Mouse (Mus musculus) hindbrain, embryonic 14.5 days (tissue): ENCODE data around the gene Ppp1r14a. TPM values are rescaled to one million over a fixed set of nuclear protein-coding genes. Genes with fewer than 3 reads are reported as not detected.

Experiments used
- ATAC-seq: fragments of 200-750 bp; cut with Nextera tagmentation; 2 replicates; pipeline ENCODE4 v1.8.0; 2017; ENCODE audit warnings: moderate number of reproducible peaks, mild to moderate bottlenecking, moderate TSS enrichment, moderate library complexity; ENCODE audit not compliant: low FRiP score
- DNase-seq: peaks from one replicate; pipeline ENCODE4 v3.0.0-alpha.2; 2015; ENCODE audit warnings: low spot score
- H3K27ac ChIP-seq: fragments of 300-500 bp; sonication (generic); 2 replicates; pipeline ENCODE4 v1.5.1; 2014; ENCODE audit warnings: mild to moderate bottlenecking, moderate library complexity
- H3K27me3 ChIP-seq: fragments of 300-500 bp; sonication (generic); 2 replicates; pipeline ENCODE4 v1.6.1; 2014; ENCODE audit warnings: mild to moderate bottlenecking, low read length, mixed read lengths; ENCODE audit not compliant: control insufficient read depth, insufficient read depth
- H3K36me3 ChIP-seq: fragments of 300-500 bp; sonication (generic); replicated peaks from 2 replicates; pipeline ENCODE4 v1.6.1; 2014; ENCODE audit not compliant: control insufficient read depth, insufficient read depth
- H3K4me1 ChIP-seq: fragments of 300-500 bp; sonication (generic); replicated peaks from 2 replicates; pipeline ENCODE4 v1.6.1; 2014; ENCODE audit warnings: antibody characterized with exemption, low read length, mixed read lengths; ENCODE audit not compliant: control insufficient read depth, insufficient read depth
- H3K4me2 ChIP-seq: fragments of 300-500 bp; sonication (generic); replicated peaks from 2 replicates; pipeline ENCODE4 v1.6.1; 2014; ENCODE audit warnings: mild to moderate bottlenecking, moderate library complexity
- H3K4me3 ChIP-seq: fragments of 300-500 bp; sonication (generic); replicated peaks from 2 replicates; pipeline ENCODE4 v1.5.1; 2014; ENCODE audit warnings: mild to moderate bottlenecking, low read length
- H3K9ac ChIP-seq: fragments of 300-500 bp; sonication (generic); 2 replicates; pipeline ENCODE4 v1.6.1; 2014
- H3K9me3 ChIP-seq: fragments of 300-500 bp; sonication (generic); 2 replicates; pipeline ENCODE4 v1.6.1; 2016; ENCODE audit warnings: low read length; ENCODE audit not compliant: control insufficient read depth
- WGBS: fragments of 180-500 bp; shearing (Covaris S2); extraction: QIAGEN DNeasy Blood & Tissue Kit; methylation state at CpG from one replicate; pipeline ENCODE4 v1.1.7; 2014; 5-methylcytosine and 5-hydroxymethylcytosine counted together
- polyA plus RNA-seq: library from polyadenylated mRNA; unstranded; fragments of >200 nt; fragmentation: Nextera tagmentation; extraction: Ambion mirVana; gene quantifications from 2 replicates; pipeline ENCODE4 v1.2.1, GENCODE M21; 2014

Gene Ppp1r14a
- polyA plus RNA-seq, 1 experiment from 2014 or later, result 2.2 TPM

- no peak overlapping the region for H3K27ac ChIP-seq
- no peak for DNase-seq
- ATAC-seq, result no peak
- H3K27me3 ChIP-seq, result no peaks in the 10 kb centered on the region
- no peak overlapping the region for H3K9ac ChIP-seq
- no peak overlapping the region for H3K4me3 ChIP-seq
- H3K4me2 ChIP-seq, result no peak overlapping the region
- H3K9me3 ChIP-seq, result no peaks in the 10 kb centered on the region
- no peaks in the 10 kb centered on the region for H3K4me1 ChIP-seq
- peaks cover 39% of the 10 kb centered on the region for H3K36me3 ChIP-seq
These were observed 46.2 kb downstream of the Ppp1r14a start for GRCm38 (mm10) chr7:29335276-29335675.

DNA sequence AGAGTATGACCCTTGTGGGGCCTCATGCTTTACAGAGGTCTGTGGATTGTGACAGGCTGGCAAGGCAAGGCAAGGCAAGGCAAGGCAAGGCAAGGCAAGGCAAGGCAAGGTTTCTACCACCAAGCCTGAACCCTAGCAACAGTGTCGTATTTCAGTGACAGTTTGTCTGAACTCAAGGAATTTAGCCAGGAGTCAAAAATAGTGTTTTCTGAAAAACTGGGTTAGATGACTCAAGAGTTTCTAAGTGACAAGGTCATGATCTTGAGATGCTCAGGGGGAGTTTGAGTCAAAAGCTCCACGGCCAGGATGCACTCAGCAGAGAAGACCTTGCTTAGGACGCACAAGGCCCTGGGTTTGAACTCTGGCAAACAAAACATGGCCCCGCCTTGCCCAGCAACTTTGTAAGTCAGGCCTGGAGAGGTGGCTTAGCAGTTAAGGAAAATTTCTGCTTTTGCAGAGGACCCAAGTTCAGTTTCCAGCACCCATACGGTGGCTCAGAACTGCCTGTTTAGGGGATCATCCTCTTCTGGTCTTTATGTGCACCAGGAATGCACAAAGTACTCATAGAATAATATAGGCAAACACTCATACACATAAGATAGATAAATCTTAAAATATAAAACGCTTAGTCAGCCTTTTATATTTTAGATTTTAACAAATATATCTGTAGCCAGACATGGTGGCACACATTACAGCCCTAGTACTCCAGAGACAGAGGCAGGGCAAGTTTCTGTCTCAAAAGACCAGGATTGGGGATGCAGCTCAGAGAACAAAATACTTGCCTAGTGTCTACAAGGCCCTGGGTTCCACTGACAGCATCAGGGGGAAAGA is 46.9 kb downstream of the Ppp1r14a start:
- ATAC-seq, result no peak
- 87% methylated on average over 6 of the region's 6 CpGs for WGBS

DNA sequence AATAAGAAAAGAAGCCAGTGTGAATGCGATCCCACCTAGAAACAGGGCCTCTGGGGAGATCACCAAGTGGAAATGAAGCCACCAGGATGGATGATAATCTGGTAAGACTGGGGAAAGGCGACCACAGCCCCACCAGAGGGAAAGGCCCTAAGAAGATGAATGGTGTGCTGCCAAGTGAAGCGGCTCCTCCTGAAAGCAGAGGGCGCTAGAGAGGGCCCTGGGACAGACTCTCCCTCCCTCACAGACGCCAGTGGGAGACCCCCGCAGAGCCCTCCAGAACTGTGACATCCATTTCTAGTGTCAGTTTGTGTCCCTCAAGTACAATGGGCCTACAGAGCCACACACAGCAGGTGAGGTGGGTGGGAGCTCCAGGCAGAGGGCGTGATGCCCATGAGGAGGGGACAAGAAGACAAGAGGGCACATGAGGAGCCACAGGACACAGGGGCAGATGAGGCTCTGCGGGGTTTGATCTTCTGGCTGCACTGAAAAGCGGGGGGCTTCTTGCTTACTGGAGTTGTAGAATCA is 47.7 kb downstream of the Ppp1r14a start:
- Histone ChIP-seq H3K4me2 (no peak overlapping the region), H3K4me3 (no peak overlapping the region), H3K9me3 (no peaks in the 10 kb centered on the region), H3K36me3 (peaks cover 25% of the 10 kb centered on the region), H3K9ac (no peak overlapping the region), H3K27me3 (no peaks in the 10 kb centered on the region), H3K27ac (no peak overlapping the region), H3K4me1 (no peaks in the 10 kb centered on the region; the same call in 1 of the 2 replicates)
- WGBS, result 65% methylated on average over 9 of the region's 9 CpGs
- no peak for ATAC-seq
- DNase-seq, result no peak

More for the DNA sequence above, 46.9 kb downstream of the Ppp1r14a start:
- no peak for DNase-seq
- Histone ChIP-seq H3K9ac (no peak overlapping the region), H3K4me3 (no peak overlapping the region), H3K4me2 (no peak overlapping the region), H3K27ac (no peak overlapping the region), H3K9me3 (no peaks in the 10 kb centered on the region), H3K36me3 (peaks cover 33% of the 10 kb centered on the region), H3K27me3 (no peaks in the 10 kb centered on the region), H3K4me1 (no peaks in the 10 kb centered on the region)

DNA sequence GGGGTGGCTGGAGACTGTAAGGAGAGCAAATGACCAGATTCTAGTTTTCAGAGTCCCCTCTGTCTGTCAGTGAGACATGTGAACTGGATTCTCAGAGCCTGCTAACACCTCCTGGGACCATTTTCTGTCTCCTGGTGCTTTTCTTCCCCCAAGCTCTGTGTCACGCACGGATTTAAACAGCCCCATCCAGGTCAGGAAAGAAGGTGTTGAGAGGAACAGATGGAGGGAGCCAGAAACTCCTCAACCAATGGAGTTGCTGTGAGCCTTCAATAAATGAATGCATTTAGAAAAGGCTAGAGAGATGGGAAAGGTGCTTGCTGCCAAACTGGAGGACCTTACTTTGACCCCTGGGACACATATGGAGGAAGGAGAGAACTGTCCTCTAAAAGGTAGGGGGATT is 48.7 kb downstream of the Ppp1r14a start:
- H3K27me3 ChIP-seq, result no peaks in the 10 kb centered on the region
- H3K36me3 ChIP-seq, result peaks cover 21% of the 10 kb centered on the region; the same call in 1 of the 2 replicates
- no peaks in the 10 kb centered on the region for H3K9me3 ChIP-seq
- H3K9ac ChIP-seq, result no peak overlapping the region
- 83% methylated on average over 2 of the region's 2 CpGs for WGBS
- H3K4me1 ChIP-seq, result peaks cover 8% of the 10 kb centered on the region
- H3K27ac ChIP-seq, result no peak overlapping the region
- no peak overlapping the region for H3K4me3 ChIP-seq
- H3K4me2 ChIP-seq, result no peak overlapping the region
- no peak for ATAC-seq
- DNase-seq, result no peak

DNA sequence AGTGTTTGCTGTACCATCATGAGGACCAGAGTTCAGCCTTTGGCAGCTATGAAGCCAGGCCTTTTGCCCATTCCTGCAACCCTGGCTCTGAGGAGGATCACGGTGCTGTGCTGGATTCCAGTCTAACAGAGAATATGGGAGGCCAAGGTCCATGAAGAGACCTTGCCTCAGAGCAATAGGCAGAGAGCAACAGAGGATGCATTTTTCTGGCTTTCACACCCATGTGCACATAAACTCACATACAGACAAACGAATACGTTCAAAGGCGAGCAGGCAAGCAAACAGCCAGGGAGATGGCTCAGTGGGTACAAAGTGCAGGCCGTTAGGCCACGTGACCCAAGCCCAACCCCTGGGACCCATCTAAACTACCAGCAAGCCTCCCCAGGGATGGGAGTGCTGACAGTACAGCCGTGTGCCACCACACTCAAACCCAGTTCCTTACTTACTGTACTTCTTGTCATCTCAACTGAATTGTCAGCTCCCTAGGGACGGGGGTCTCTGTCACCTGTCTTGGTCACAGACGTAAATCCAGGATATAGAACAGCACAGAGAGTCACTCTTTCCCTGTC is 49.3 kb downstream of the Ppp1r14a start:
- ATAC-seq (no peak), DNase-seq (no peak)
- H3K4me2 ChIP-seq, result no peak overlapping the region
- peaks cover 21% of the 10 kb centered on the region; the same call in 1 of the 2 replicates for H3K36me3 ChIP-seq
- H3K4me3 ChIP-seq, result no peak overlapping the region
- 88% methylated on average over 9 of the region's 9 CpGs for WGBS
- H3K27me3 ChIP-seq, result no peaks in the 10 kb centered on the region
- H3K4me1 ChIP-seq, result peaks cover 9% of the 10 kb centered on the region
- no peaks in the 10 kb centered on the region for H3K9me3 ChIP-seq
- no peak overlapping the region for H3K27ac ChIP-seq
- H3K9ac ChIP-seq, result no peak overlapping the region

- DNase-seq (no peak), ATAC-seq (no peak)
- Histone ChIP-seq H3K4me3 (no peak overlapping the region), H3K4me1 (peaks cover 9% of the 10 kb centered on the region), H3K27me3 (no peaks in the 10 kb centered on the region), H3K27ac (no peak overlapping the region), H3K36me3 (peaks cover 21% of the 10 kb centered on the region; the same call in 1 of the 2 replicates), H3K9ac (no peak overlapping the region), H3K9me3 (no peaks in the 10 kb centered on the region), H3K4me2 (no peak overlapping the region)
- WGBS, result 76% methylated on average over 14 of the region's 14 CpGs
These were observed 50.0 kb downstream of the Ppp1r14a start for GRCm38 (mm10) chr7:29338984-29339679.

DNA sequence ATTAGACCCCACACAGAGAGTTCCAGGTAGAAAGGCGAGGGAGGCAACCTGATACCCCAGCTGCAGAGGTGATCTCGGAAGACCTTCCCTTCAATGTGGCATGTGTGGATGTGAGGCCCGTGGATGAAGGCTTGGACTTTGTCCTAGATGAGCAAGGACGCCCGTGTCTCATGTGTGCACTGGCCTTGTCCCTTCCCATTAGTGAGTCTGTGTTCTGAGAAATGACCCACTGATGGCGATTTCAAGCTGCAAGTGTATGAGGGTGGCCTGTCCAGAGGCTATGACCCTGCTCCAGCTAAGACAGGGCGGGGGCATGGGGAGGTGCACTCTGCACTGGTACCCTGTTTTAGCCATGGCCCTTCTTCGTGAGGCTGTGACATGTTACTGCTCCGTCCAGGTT is 51.1 kb downstream of the Ppp1r14a start:
- Histone ChIP-seq H3K36me3 (peaks cover 21% of the 10 kb centered on the region; the same call in 1 of the 2 replicates), H3K4me3 (no peak overlapping the region), H3K4me1 (peaks cover 9% of the 10 kb centered on the region), H3K27me3 (no peaks in the 10 kb centered on the region), H3K9me3 (no peaks in the 10 kb centered on the region), H3K4me2 (no peak overlapping the region), H3K27ac (no peak overlapping the region), H3K9ac (no peak overlapping the region)
- 92% methylated on average over 9 of the region's 9 CpGs for WGBS
- ATAC-seq (no peak), DNase-seq (no peak)

DNA sequence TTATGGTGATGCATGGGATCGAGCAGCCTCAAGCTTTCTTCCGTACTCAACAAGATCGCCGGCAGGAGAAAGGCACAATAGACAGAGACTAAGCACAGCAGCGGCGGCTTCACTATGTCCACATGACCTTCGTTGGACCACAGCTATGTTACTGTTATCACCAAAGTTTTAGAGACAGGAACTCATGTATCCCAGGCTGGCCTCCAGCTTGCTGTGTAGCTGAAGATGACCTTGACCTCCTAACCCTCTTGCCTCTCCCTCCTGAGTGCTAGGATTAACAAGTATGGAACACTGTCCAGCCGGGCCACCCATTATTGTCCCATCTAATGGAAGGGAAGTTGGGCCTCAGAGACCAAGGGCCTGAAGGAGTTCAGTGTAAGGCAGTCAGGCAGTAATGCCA is 51.7 kb downstream of the Ppp1r14a start:
- peaks cover 21% of the 10 kb centered on the region; the same call in 1 of the 2 replicates for H3K36me3 ChIP-seq
- no peak overlapping the region for H3K4me3 ChIP-seq
- H3K27ac ChIP-seq, result no peak overlapping the region
- DNase-seq, result no peak
- WGBS, result 93% methylated on average over 8 of the region's 8 CpGs
- no peaks in the 10 kb centered on the region for H3K9me3 ChIP-seq
- peaks cover 9% of the 10 kb centered on the region for H3K4me1 ChIP-seq
- H3K4me2 ChIP-seq, result no peak overlapping the region
- no peaks in the 10 kb centered on the region for H3K27me3 ChIP-seq
- ATAC-seq, result no peak
- H3K9ac ChIP-seq, result no peak overlapping the region

- Histone ChIP-seq H3K9ac (no peak overlapping the region), H3K9me3 (no peaks in the 10 kb centered on the region), H3K4me2 (no peak overlapping the region), H3K4me1 (peaks cover 9% of the 10 kb centered on the region), H3K27ac (peak overlapping the region; percentile 70; the same call in 1 of the 2 replicates), H3K27me3 (no peaks in the 10 kb centered on the region), H3K4me3 (no peak overlapping the region), H3K36me3 (peaks cover 21% of the 10 kb centered on the region; the same call in 1 of the 2 replicates)
- 47% methylated on average over 12 of the region's 12 CpGs for WGBS
- DNase-seq (no peak), ATAC-seq (peak; percentile 22; the same call in 1 of the 2 replicates)
These were observed 52.6 kb downstream of the Ppp1r14a start for GRCm38 (mm10) chr7:29341722-29342121.
